Mouse (Mus musculus) embryo, embryonic 10.5 days (tissue): Measurements from ENCODE around the gene Syt3.
A peak's percentile ranks its signal among the peaks of the same experiment; 100 is the strongest.

Experiments
- DNase-seq: peaks from one replicate; pipeline ENCODE4 v3.0.0-alpha.2; 2015; ENCODE audit warnings: low spot score

Gene Syt3

GRCm38 (mm10) chr7:44383980-44384715 lies at the start of gene Syt3:
Syt3 (plus strand) TSS chr7:44384102.
- DNase-seq: peak; percentile 87

- no peak for DNase-seq
These were observed 49.8 kb upstream of the Syt3 start for GRCm38 (mm10) chr7:44334139-44334538.

- DNase-seq: peak; percentile 64
These were observed 48.6 kb upstream of the Syt3 start for GRCm38 (mm10) chr7:44335031-44335878.

- no peak for DNase-seq
These were observed 47.6 kb upstream of the Syt3 start for GRCm38 (mm10) chr7:44336046-44337021.

- DNase-seq: no peak
These were observed 46.6 kb upstream of the Syt3 start for GRCm38 (mm10) chr7:44337121-44337849.

GRCm38 (mm10) chr7:44340226-44340625 lies 43.7 kb upstream of the Syt3 start:
- DNase-seq: no peak

GRCm38 (mm10) chr7:44341119-44341518 lies 42.8 kb upstream of the Syt3 start:
- no peak for DNase-seq

- no peak for DNase-seq
These were observed 42.2 kb upstream of the Syt3 start for GRCm38 (mm10) chr7:44341714-44342113.

- no peak for DNase-seq
These were observed 40.4 kb upstream of the Syt3 start for GRCm38 (mm10) chr7:44343459-44344015.

- DNase-seq: no peak
These were observed 39.3 kb upstream of the Syt3 start for GRCm38 (mm10) chr7:44344622-44345021.

GRCm38 (mm10) chr7:44349043-44349442 lies 34.9 kb upstream of the Syt3 start:
- no peak for DNase-seq

- peak; percentile 96 for DNase-seq
These were observed 32.8 kb upstream of the Syt3 start for GRCm38 (mm10) chr7:44350957-44351711.

GRCm38 (mm10) chr7:44351881-44352749 lies 31.8 kb upstream of the Syt3 start:
- DNase-seq: no peak

- no peak for DNase-seq
These were observed 30.9 kb upstream of the Syt3 start for GRCm38 (mm10) chr7:44352750-44353600.

- DNase-seq: no peak
These were observed 30.1 kb upstream of the Syt3 start for GRCm38 (mm10) chr7:44353601-44354340.

GRCm38 (mm10) chr7:44355411-44355810 lies 28.5 kb upstream of the Syt3 start:
- no peak for DNase-seq
